Mouse (Mus musculus) midbrain, postnatal 0 days (tissue): Measurements from ENCODE around the gene Ttc7b. TPM values are rescaled to one million over a fixed set of nuclear protein-coding genes. Genes with fewer than 3 reads are reported as not detected.

Experiments
- ATAC-seq: fragments of 200-750 bp; cut with Nextera tagmentation; 2 replicates; pipeline ENCODE4 v1.8.0; 2017; ENCODE audit warnings: moderate number of reproducible peaks, mild to moderate bottlenecking, moderate TSS enrichment, moderate library complexity; ENCODE audit not compliant: low FRiP score
- DNase-seq: peaks from one replicate; pipeline ENCODE4 v3.0.0-alpha.2; 2015; ENCODE audit warnings: low spot score
- H3K27ac ChIP-seq: fragments of 300-500 bp; sonication (generic); 2 replicates; pipeline ENCODE4 v1.5.1; 2014; ENCODE audit warnings: low read depth, mild to moderate bottlenecking, low read length, mixed read lengths
- H3K27me3 ChIP-seq: fragments of 300-500 bp; sonication (generic); 2 replicates; pipeline ENCODE4 v1.6.1; 2014; ENCODE audit warnings: low read length, control low read depth, mixed read lengths; ENCODE audit not compliant: insufficient read depth
- H3K36me3 ChIP-seq: fragments of 300-500 bp; sonication (generic); 2 replicates; pipeline ENCODE4 v1.6.1; 2014; ENCODE audit warnings: low read length, control low read depth, mixed read lengths; ENCODE audit not compliant: insufficient read depth
- H3K4me1 ChIP-seq: fragments of 300-500 bp; sonication (generic); 2 replicates; pipeline ENCODE4 v1.6.1; 2014; ENCODE audit warnings: mild to moderate bottlenecking, control low read depth, antibody characterized with exemption, low read length, mixed read lengths; ENCODE audit not compliant: insufficient read depth
- H3K4me2 ChIP-seq: fragments of 300-500 bp; sonication (generic); 2 replicates; pipeline ENCODE4 v1.6.1; 2014; ENCODE audit warnings: low read depth, mild to moderate bottlenecking, low read length, mixed read lengths; ENCODE audit not compliant: poor library complexity, severe bottlenecking
- H3K4me3 ChIP-seq: fragments of 300-500 bp; sonication (generic); 2 replicates; pipeline ENCODE4 v1.5.1; 2014; ENCODE audit warnings: low read depth, mild to moderate bottlenecking, low read length, moderate library complexity
- H3K9ac ChIP-seq: fragments of 300-500 bp; sonication (generic); replicated peaks from 2 replicates; pipeline ENCODE4 v1.6.1; 2014; ENCODE audit warnings: mild to moderate bottlenecking, low read length, moderate library complexity, mixed read lengths; ENCODE audit not compliant: poor library complexity, severe bottlenecking
- H3K9me3 ChIP-seq: fragments of 300-500 bp; sonication (generic); 2 replicates; pipeline ENCODE4 v1.6.1; 2016; ENCODE audit warnings: low read length, control low read depth
- CTCF ChIP-seq: IDR thresholded peaks from 2 replicates; pipeline ENCODE4 v1.5.1; 2016; ENCODE audit warnings: antibody characterized with exemption, mild to moderate bottlenecking
- WGBS: fragments of 180-500 bp; shearing (Covaris S2); extraction: QIAGEN DNeasy Blood & Tissue Kit; methylation state at CpG from one replicate; pipeline ENCODE4 v1.1.7; 2014; 5-methylcytosine and 5-hydroxymethylcytosine counted together
- polyA plus RNA-seq: library from polyadenylated mRNA; unstranded; fragments of >200 nt; fragmentation: Nextera tagmentation; extraction: Ambion mirVana; gene quantifications from 2 replicates; pipeline ENCODE4 v1.2.1, GENCODE M21; 2015
- total RNA-seq: library from RNA; depleted of rRNA; stranded (reverse); fragments of >200 nt; gene quantifications from 2 replicates; pipeline ENCODE4 v1.2.3, GENCODE M21; 2014

Ttc7b gene
- total and polyA plus RNA-seq, 2 experiments from 2014 or later = 8.7 to 38.9 TPM

GRCm38 (mm10) chr12:100353954-100354353 lies 166.7 kb downstream of the Ttc7b start:
- ATAC-seq = no peak
- no peak overlapping the region for H3K4me2 ChIP-seq
- 80% methylated on average over 7 of the region's 7 CpGs for WGBS

GRCm38 (mm10) chr12:100353075-100353782 lies 167.4 kb downstream of the Ttc7b start:
- H3K4me1 ChIP-seq = no peaks in the 10 kb centered on the region
- ATAC-seq (no peak), DNase-seq (no peak)

More at GRCm38 (mm10) chr12:100353954-100354353, 166.7 kb downstream of the Ttc7b start:
- Histone ChIP-seq H3K36me3 (peaks cover 22% of the 10 kb centered on the region), H3K27me3 (no peaks in the 10 kb centered on the region), H3K4me1 (no peaks in the 10 kb centered on the region), H3K4me3 (no peak overlapping the region), H3K9ac (no peak overlapping the region), H3K9me3 (no peaks in the 10 kb centered on the region), H3K27ac (no peak overlapping the region)
- TF ChIP-seq CTCF = no peak
- no peak for DNase-seq

GRCm38 (mm10) chr12:100352094-100352493 lies 168.5 kb downstream of the Ttc7b start:
- DNase-seq = no peak
- no peak overlapping the region for H3K4me3 ChIP-seq
- 89% methylated on average over 6 of the region's 6 CpGs for WGBS
- peaks cover 23% of the 10 kb centered on the region for H3K36me3 ChIP-seq
- no peak for ATAC-seq
- no peak overlapping the region for H3K4me2 ChIP-seq
- H3K9ac ChIP-seq = no peak overlapping the region
- no peaks in the 10 kb centered on the region for H3K27me3 ChIP-seq
- no peak for TF ChIP-seq CTCF
- H3K27ac ChIP-seq = no peak overlapping the region
- no peaks in the 10 kb centered on the region for H3K4me1 ChIP-seq
- no peaks in the 10 kb centered on the region for H3K9me3 ChIP-seq

More at GRCm38 (mm10) chr12:100353075-100353782, 167.4 kb downstream of the Ttc7b start:
- Histone ChIP-seq H3K4me3 (no peak overlapping the region), H3K4me2 (no peak overlapping the region), H3K9ac (no peak overlapping the region), H3K9me3 (no peaks in the 10 kb centered on the region), H3K27me3 (no peaks in the 10 kb centered on the region), H3K27ac (no peak overlapping the region), H3K36me3 (peaks cover 20% of the 10 kb centered on the region)
- 82% methylated on average over 16 of the region's 16 CpGs for WGBS
- TF ChIP-seq CTCF = no peak

GRCm38 (mm10) chr12:100343554-100343953 lies 177.1 kb downstream of the Ttc7b start:
- 72% methylated on average over 6 of the region's 6 CpGs for WGBS
- no peak for TF ChIP-seq CTCF
- H3K4me2 ChIP-seq = no peak overlapping the region
- peaks cover 19% of the 10 kb centered on the region for H3K36me3 ChIP-seq
- H3K4me3 ChIP-seq = no peak overlapping the region
- no peak overlapping the region for H3K27ac ChIP-seq
- DNase-seq = no peak
- ATAC-seq = no peak
- no peaks in the 10 kb centered on the region for H3K9me3 ChIP-seq
- no peaks in the 10 kb centered on the region for H3K27me3 ChIP-seq
- no peak overlapping the region for H3K9ac ChIP-seq
- no peaks in the 10 kb centered on the region for H3K4me1 ChIP-seq

- Histone ChIP-seq H3K4me1 (no peaks in the 10 kb centered on the region), H3K4me2 (no peak overlapping the region), H3K36me3 (peaks cover 11% of the 10 kb centered on the region), H3K9ac (no peak overlapping the region; the same call in 1 of the 2 replicates), H3K4me3 (no peak overlapping the region), H3K27ac (no peak overlapping the region), H3K9me3 (no peaks in the 10 kb centered on the region), H3K27me3 (no peaks in the 10 kb centered on the region)
- WGBS = 55% methylated on average over 7 of the region's 7 CpGs
- TF ChIP-seq CTCF = no peak
- DNase-seq = no peak
- no peak for ATAC-seq
Observed at GRCm38 (mm10) chr12:100341614-100342013, 179.0 kb downstream of the Ttc7b start.

GRCm38 (mm10) chr12:100340901-100341460 lies 179.6 kb downstream of the Ttc7b start:
- Histone ChIP-seq H3K4me3 (no peak overlapping the region), H3K27ac (no peak overlapping the region), H3K27me3 (no peaks in the 10 kb centered on the region), H3K36me3 (peaks cover 4% of the 10 kb centered on the region; the same call in 1 of the 2 replicates), H3K4me1 (no peaks in the 10 kb centered on the region), H3K9ac (no peak overlapping the region), H3K9me3 (no peaks in the 10 kb centered on the region), H3K4me2 (no peak overlapping the region)
- no peak for TF ChIP-seq CTCF
- WGBS = 87% methylated on average over 7 of the region's 7 CpGs
- no peak for ATAC-seq
- no peak for DNase-seq
